Mouse (Mus musculus) gastrocnemius, postnatal 36 days (tissue): Measurements from ENCODE around the gene Olig2. TPM values are rescaled to one million over a fixed set of nuclear protein-coding genes. Genes with fewer than 3 reads are reported as not detected.

Experiments used
- DNase-seq, 2 experiments: peaks; one replicate each; pipeline ENCODE4 v3.0.0; 2022
- intact Hi-C: fragments of 180-260 bp; cut with DNase I; formaldehyde crosslinking; loops from one replicate; pipeline ENCODE4 v1.15.1; 2025
- total RNA-seq, 2 experiments: library from RNA; stranded (reverse); gene quantifications; 2 replicates each; pipeline ENCODE4 v1.2.3; 2021

Gene Olig2
- total RNA-seq, 2 experiments from 2014 or later = not detected

GRCm38 (mm10) chr16:91269468-91270211 lies 44.4 kb downstream of the Olig2 start, which contains the start of gene Olig1:
Olig1 (plus strand) TSS chr16:91269772.
- intact Hi-C loops = no loop called here
- peak; percentile 36 to 47 for DNase-seq

GRCm38 (mm10) chr16:91270212-91270971 lies 45.1 kb downstream of the Olig2 start:
- no peak for DNase-seq
- intact Hi-C loops = no loop called here

GRCm38 (mm10) chr16:91270982-91271549 lies 45.8 kb downstream of the Olig2 start:
- intact Hi-C loops = no loop called here
- no peak for DNase-seq

- no peak for DNase-seq
- intact Hi-C loops = no loop called here
Measured at GRCm38 (mm10) chr16:91271634-91272033, 46.4 kb downstream of the Olig2 start.

Other genes with a start within 250 kb of the Olig2 start
- gene Synj1, start 214.1 kb upstream of the Olig2 start, total RNA-seq = 10 to 100 TPM; 11.2 to 11.5 TPM
- gene Paxbp1, start 180.9 kb upstream of the Olig2 start, total RNA-seq = 10 to 100 TPM in 1 of 2 experiments, 1 to 10 TPM in 1; 8.5 to 11.5 TPM
- gene 4932438H23Rik, start 130.3 kb upstream of the Olig2 start, total RNA-seq = under 1 TPM; 0.32 to 0.74 TPM
- not detected for gene Olig1, start 44.3 kb downstream of the Olig2 start, total RNA-seq
- gene Ifnar2, start 147.3 kb downstream of the Olig2 start, total RNA-seq = 1 to 10 TPM; 7.1 to 7.3 TPM
- gene Gm21970, start 166.3 kb downstream of the Olig2 start, total RNA-seq = not detected
- 1 to 10 TPM; 6.6 to 6.7 TPM for gene Il10rb, start 180.7 kb downstream of the Olig2 start, total RNA-seq